Mouse (Mus musculus) thymus, postnatal 14 days (tissue): ENCODE measurements around the gene Pms1.
"Not testable (repeated sequence)": the region's sequence is repeated elsewhere in the genome, so short reads cannot be mapped to it uniquely, and the experiment has no call there.

Experiments
- DNase-seq: peaks from one replicate; pipeline ENCODE4 v3.0.0; 2021

The Pms1 gene

GRCm38 (mm10) chr1:53296581-53297383 is at the start of gene Pms1, which contains the start of the genes Ormdl1 and Gm28778:
Gene Pms1, minus strand, starts transcription at chr1:53297018.
Gene Ormdl1, plus strand, starts transcription at chr1:53297095.
Gene Gm28778, plus strand, starts transcription at chr1:53297111.
- peak; percentile 92 for DNase-seq

- no peak for DNase-seq
Measured at GRCm38 (mm10) chr1:53341071-53341470, 44.3 kb upstream of the Pms1 start.

DNA sequence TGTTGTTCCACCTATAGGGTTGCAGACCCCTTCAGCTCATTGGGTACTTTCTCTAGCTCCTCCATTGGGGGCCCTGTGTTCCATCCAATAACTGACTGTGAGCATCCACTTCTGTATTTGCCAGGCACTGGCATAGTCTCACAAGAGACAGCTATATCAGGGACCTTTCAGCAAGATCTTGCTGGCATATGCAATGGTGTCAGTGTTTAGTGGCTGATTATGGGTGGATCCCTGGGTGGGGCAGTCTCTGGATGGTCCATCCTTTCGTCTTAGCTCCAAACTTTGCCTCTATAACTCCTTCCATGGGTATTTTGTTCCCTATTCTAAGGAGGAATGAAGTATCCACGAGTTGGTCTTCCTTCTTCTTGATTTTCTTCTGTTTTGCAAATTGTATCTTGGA is 40.6 kb upstream of the Pms1 start:
- DNase-seq, result not testable (repeated sequence)

DNA sequence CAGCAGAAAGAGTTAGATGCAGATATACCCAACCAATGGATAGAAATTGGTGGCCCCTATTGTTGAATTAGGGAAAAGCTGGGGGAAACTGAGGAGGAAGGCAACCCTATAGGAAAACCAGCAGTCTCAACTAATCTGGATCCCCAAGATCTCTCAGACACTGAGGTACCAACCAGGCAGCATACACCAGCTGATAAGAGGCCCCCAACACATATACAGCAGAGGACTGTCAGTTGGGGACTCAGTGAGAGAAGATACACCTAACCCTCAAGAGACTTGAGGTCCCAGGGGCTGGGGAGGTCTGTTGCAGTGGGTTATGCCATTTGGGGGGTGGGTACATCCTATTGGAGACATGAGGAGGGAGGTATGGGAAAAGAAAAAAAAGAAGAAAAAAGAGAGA is 38.6 kb upstream of the Pms1 start:
- DNase-seq, result no peak

- DNase-seq, result not testable (repeated sequence)
Measured at GRCm38 (mm10) chr1:53333527-53333926, 36.7 kb upstream of the Pms1 start.

DNA sequence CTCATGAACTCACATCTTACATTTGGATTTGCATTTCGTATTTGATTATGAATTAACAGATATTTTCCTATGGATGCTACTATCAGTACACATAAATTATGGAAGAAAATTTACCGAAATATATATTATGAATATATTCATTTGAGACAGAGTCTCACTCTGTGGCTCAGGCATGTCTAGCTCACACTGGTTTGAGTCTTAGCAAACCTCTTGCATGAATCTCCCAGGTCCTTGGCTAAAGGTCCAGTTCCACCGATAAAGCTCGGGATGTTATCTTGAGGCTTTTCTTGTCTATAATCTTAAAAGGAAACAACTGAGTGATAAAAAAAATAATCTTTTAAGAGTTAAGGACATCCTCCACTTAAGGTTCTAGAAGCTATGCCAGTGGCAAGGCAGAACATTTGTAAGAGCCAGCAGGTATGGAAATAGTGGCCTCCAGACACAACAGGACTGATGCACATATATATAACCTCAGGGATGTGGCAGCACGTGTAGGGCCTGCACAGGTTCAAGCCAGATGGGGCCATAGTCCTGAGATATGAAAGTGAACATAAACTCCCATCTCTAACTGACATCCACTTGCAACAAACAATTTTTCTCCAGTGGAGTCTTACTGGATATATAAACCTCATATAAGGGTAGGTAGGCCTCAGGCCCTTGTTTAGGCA is 28.1 kb upstream of the Pms1 start:
- DNase-seq, result no peak

- no peak for DNase-seq
Measured at GRCm38 (mm10) chr1:53324277-53324676, 27.5 kb upstream of the Pms1 start.

DNA sequence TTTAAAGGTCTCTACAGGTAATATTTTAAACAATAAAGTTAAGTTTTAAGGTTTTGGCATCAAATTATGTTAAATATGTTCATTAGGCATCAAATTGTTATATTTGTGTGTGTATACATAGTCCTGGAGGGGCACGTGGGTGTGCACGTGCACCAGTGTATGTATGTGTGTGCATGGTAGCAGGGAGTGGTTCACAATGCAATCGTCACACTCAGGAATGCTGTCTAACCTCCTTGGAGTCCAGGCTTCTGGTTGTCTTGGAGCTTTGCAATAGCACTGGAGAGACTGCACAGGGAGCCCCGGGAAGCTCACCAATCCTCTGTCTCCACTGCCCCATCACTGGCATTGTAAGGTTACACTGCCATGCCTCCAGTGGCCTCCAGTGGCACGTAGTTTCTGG is 26.4 kb upstream of the Pms1 start:
- DNase-seq, result no peak

DNA sequence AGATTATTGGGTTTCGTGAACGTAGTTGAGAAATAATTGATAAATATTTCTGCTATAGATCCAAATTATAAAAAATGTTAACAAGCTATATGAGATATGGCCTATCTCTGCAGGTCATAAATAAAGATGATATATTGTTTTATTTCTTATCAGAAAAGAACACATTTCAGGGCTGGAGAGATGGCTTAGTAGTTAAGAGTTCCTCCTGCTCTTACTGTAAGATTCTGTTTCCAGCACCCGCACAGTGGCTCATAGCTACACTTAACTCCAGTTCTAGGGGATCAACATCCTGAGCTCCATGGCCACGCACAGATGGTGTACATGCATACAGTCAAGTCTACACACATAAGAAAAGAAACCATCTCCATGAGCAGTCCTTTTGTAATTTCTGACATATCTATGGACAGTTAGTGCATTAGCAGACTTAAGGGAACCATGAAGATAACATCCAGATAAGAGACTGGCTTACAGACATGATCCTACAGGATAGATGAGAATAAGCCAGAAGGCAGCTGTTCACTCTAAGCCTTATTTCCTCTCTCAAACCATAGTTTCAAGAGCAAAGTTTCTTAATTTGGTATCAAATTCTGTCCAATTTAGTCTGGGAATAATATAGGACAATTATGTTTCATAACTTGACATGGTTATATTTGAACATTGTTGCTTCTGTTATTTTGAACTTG is 25.0 kb upstream of the Pms1 start:
- no peak for DNase-seq

DNA sequence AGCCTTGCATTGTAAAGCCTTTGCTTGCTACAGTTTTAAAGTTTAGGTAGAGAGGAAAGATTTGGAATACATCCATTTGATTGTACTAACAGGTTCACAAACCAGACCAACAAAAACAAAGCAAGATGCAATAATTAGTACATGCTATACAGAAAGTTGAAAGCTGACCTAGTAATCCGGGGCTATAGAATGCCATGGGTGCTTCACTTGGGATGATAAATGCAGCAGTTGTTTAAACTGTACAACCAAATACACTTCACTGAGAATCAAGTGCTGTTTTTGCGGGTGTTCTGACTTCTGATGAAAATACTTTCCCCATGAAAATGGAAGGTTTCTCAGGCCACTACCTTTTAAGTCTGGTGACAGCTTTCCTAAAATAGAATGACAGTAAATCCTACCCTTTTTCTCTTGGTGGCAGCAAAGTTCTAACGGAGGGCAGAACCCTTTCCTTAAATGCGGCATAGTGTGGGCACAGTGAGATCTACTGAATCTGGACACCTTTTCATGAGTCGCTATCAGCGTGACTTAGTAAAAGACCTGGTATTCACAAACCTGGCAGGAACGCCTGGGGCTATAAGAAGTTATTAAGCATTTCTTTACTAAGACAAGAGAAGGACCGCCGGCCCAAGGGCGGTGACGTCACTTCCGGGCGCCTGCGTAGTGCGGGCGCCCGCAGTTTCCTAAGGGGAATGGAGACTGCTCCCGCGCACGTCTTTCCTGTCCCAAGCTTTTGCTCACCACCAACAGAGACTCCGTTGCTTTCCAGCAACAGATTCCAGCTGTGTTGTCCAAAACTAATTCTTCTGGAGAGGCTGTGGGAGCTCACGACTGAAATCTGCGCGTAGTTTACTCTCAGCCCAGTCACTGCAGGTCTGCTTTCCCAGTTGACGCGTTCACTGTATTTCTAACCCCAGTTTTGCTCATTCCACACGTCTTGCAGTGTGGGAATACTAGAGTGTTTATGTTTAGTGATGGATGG is 16.5 kb upstream of the Pms1 start, which contains the start of gene Osgepl1:
TSS of gene Osgepl1 (plus strand) at position 636 of the 979 bp plus-strand sequence.
- peak; percentile 85 for DNase-seq

DNA sequence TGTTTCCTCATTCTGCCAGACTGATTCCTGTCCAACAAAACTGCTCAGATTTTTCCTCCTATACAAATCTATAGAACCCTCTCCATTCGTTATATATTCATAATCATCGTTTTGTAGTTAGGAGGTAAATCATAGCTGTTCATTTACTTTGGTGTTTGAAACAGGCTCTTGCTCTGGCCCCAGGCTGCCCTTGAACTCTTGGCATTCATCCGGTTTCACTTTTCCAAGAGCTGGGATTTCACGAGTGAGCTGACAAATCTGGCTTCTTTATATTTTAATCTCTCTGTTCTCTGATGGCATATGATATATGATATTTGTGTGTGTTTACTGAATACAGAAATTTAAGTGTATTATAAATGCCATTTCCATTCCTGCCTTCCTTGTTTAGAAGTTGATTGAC is 3.7 kb upstream of the Pms1 start:
- no peak for DNase-seq

GRCm38 (mm10) chr1:53291197-53291596 is 5.6 kb downstream of the Pms1 start:
- no peak for DNase-seq

- peak; percentile 8 for DNase-seq
Measured at GRCm38 (mm10) chr1:53272646-53273045, 24.2 kb downstream of the Pms1 start.

DNA sequence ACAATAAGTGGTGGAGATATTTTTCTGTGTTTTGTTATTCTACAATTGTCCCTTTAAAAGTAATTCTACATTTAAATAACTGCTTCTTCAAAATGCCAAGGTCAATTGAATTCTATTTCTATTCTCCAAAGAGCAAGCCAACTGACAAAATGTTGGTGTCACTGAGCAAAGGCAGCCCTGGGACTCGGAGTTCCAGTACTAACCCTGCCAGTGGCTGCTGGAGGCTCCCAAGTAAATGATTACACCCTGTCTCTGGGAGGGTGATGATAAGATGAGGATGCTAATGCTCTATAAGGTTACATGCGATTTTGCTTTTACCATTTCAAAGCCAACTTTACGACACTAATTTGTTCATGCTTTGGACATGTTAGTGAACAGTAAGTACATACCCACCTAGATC is 26.9 kb downstream of the Pms1 start:
- no peak for DNase-seq

DNA sequence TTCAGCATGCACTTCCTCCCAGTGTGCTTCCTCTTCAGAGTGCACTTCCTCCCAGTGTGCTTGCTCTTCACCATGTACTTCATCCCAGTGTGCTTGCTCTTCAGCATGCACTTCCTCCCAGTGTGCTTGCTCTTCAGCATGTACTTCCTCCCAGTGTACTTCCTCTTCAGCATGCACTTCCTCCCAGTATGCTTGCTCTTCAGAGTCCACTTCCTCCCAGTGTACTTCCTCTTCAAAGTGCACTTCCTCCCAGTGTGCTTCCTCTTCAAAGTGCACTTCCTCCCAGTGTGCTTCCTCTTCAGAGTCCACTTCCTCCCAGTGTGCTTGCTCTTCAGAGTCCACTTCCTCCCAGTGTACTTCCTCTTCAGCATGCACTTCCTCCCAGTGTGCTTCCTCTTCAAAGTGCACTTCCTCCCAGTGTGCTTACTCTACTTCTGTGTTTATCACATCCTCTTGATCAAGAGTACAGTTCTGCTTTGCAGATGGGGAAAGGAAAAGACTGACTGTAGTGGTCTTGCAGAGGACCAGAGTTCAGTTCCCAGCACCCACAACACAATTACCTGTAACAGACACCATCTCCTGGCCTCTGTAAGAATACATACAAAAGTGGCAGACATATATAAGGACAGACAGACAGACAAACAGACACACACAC is 31.7 kb downstream of the Pms1 start:
- DNase-seq, result not testable (repeated sequence)

DNA sequence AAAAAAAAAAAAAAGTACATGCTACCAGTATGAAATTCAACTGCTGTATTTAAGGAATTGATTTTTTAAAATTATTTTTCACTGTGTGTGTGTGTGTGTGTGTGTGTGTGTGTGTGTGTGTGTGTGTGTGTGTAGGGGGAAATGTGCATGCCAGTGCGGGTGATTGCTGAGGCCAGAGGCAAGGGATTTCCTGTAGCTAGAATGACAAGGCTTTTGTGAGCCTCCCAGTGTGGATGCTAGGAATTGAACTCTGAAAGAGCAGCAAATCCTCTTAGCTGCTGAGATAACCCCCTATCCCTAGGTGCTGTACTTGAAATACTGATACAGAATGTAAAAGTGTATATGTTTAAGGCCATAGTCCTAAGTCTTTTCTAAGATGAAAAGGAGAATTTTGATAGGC is 70.8 kb downstream of the Pms1 start:
- no peak for DNase-seq

DNA sequence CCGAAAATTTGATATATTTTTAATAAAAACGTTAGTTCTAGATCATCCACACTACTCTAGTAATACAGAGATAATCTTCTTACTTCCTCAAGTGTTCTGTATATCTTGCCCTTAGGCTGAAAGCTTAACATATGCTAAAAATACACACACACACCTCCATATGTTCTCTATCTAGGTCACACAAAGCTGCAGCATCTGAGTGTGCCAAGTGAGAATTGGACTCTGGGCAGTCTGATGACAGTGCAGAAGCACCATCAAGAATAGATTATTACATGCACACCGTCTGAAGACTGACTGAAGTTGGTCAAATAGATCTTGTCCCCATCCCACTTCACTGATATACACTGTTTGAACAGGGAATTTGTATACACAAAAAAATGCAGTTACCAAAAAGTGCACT is 71.2 kb downstream of the Pms1 start:
- DNase-seq, result no peak

DNA sequence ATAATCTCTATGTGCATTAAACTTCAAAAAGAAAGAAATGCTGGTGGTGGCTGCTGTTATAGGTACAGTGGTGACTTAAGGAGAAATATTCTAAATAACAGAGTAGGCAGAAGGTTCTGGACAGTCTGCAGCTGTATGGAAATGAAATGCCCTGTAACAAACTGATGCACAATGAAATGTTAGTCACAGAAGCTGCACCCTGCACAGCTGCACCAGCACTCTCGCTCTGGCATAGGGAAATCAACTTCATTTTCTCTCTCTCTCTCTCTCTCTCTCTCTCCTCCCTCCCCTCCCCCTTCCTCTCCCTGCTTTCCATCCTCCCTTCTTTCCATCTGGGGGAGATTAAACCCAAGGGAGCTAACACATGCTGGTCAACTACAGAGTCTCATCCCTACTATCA is 72.0 kb downstream of the Pms1 start:
- DNase-seq, result no peak

- no peak for DNase-seq
Measured at GRCm38 (mm10) chr1:53210136-53210535, 86.7 kb downstream of the Pms1 start.

GRCm38 (mm10) chr1:53203902-53204301 is 92.9 kb downstream of the Pms1 start:
- DNase-seq, result no peak

- no peak for DNase-seq
Measured at GRCm38 (mm10) chr1:53201630-53202199, 95.1 kb downstream of the Pms1 start.
